Mouse (Mus musculus) erythroblast, embryonic 14.5 days (primary cell): Measurements from ENCODE around the gene Man2c1.

Experiments
- GATA1 ChIP-seq: IDR thresholded peaks from 2 replicates; pipeline ENCODE4 v1.6.1; 2012; ENCODE audit warnings: low read length, inconsistent platforms, mixed read lengths
- TAL1 ChIP-seq: IDR thresholded peaks from 3 replicates; pipeline ENCODE4 v1.6.1; 2012; ENCODE audit warnings: low read length, inconsistent platforms, mixed read lengths

DNA sequence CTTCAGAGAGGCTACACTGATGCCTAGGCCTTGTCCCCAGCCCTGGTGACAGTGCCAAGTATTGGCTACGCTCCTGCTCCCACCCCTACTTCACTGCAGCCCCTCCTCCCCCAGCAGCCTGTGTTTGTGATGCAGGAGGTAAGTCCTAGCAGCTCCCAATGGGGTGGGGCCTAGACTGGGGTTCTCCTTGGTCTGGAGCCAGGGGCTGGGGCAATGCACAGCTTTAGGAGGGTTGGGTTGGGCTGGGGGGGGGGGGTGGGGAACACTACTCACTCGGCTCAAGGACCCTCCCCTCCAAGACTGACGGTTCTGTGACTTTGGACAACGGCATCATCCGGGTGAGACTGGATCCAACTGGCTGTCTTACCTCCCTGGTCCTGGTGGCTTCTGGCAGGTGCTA lies 9.1 kb downstream of the Man2c1 start:
- TF ChIP-seq GATA1: no peak
- no peak for TF ChIP-seq TAL1
